Mouse (Mus musculus) layer of hippocampus, postnatal 25 days (tissue): ENCODE measurements around the gene Jund. TPM values are rescaled to one million over a fixed set of nuclear protein-coding genes. Genes with fewer than 3 reads are reported as not detected.

Experiments
- DNase-seq, 2 experiments: peaks; one replicate each; pipeline ENCODE4 v3.0.0; 2022; ENCODE audit warnings: mixed read lengths in 2 of 2, low spot score in 1 of 2; ENCODE audit errors: extremely low spot score in 1 of 2
- total RNA-seq, 2 experiments: library from RNA; stranded (reverse); gene quantifications; 2 replicates each; pipeline ENCODE4 v1.2.3; 2021

Jund gene
- total RNA-seq, 2 experiments from 2014 or later, result 181 to 194 TPM

DNA sequence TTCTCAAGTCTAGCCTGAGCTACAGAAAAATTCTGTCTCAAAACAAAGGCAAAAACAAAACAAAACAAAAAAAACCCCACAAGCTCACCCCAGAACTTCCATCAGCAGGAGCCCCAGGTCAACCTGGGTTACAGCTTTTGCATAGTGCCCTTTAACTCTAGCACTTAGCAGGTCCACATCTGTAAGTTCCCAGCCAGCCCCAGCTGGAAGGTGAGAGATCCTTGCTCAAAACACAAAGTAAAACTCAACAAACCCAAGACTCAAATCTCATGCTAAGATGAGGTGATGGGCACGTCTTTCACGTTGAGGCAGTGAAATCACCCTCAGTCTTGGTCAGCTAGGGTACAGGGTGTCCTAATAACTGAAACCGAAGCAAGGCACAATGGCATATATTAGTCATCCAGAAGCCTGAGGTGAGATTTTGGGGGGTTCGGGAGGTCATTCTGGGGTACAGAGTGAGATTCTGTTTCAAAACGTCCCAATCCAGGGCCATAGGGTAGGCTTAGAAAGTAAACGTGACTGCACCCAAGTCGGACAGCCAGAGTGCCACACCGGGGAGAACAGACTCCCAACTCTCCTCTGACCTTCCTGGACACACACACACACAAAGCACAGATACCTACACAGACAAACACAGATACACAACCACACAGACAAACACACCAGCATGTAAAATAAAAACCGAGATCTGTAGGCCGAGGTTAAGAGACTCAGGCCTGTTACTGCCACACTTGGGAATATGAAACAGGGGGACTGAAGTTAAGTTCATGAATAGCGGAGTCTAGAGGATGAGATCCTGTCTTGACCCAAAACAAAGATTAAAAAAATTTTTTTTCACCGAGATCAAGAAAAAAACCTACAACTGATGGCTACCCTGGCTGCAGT is 1.1 kb upstream of the Jund start:
- DNase-seq, result no peak

DNA sequence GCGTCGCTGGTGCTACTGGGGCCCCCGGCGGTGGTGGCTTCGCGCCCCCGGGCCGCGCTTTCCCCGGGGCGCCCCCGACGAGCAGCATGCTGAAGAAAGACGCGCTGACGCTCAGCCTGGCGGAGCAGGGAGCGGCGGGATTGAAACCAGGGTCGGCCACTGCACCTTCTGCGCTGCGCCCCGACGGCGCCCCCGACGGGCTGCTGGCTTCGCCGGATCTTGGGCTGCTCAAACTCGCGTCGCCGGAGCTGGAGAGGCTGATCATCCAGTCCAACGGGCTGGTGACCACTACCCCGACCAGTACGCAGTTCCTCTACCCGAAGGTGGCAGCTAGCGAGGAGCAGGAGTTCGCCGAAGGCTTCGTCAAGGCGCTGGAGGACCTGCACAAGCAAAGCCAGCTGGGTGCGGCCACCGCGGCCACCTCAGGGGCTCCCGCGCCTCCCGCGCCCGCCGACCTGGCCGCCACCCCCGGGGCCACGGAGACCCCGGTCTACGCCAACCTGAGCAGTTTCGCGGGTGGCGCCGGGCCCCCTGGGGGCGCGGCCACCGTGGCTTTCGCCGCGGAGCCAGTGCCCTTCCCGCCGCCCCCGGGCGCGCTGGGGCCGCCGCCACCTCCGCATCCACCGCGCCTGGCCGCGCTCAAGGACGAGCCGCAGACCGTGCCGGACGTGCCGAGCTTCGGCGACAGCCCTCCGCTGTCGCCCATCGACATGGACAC is 526 bp downstream of the Jund start:
- peak in 1 of 2 experiments; percentile 52 for DNase-seq

DNA sequence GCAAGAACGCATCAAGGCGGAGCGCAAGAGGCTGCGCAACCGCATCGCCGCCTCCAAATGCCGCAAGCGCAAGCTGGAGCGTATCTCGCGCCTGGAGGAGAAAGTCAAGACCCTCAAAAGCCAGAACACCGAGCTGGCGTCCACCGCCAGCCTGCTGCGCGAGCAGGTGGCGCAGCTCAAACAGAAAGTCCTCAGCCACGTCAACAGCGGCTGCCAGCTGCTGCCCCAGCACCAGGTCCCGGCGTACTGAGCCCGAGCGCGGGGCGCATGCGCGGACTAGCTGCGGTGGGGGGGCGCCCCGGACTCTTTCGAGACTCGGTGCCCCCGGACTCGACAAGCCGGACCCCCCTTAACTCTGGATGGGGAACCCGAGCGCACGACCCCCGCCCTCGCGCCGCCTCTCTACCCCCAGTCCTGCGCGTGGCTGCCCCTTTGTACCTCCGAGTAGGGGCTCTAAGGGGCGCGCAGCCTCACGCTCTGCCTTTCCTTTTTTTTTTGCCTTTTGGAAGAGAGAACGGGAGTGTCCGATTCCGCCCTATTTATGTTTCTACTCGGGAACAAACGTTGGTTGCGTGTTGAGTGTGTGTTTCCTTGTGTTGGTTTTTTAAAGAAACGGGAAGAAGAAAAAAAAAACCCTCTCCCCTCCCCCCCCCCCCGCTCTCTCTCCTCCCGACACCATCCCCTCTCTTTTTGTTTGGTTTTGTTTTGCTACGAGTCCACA is 1.2 kb downstream of the Jund start:
- peak; percentile 69 to 76 for DNase-seq

DNA sequence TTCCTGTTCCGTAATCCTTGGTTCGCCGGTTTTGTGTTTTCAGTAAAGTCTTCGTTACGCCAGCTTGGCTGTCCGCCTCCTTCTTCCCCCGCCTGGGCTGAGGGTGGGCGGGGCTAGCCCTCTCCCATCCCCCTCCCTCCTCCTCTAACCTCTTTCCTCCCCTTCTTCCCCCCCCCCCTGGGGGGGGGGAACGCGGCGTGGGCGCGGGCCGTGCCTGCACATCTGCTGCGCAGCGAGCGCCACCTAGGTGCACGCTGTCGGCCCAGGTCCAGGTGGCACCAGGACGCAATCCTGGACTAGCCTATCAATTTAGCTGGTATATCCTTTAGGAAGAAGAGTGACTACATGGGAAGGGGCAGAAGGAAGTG is 1.8 kb downstream of the Jund start:
- peak; percentile 68 to 70 for DNase-seq

GRCm38 (mm10) chr8:70701048-70701981 is 2.6 kb downstream of the Jund start:
- DNase-seq, result no peak

- no peak for DNase-seq
These were observed 3.5 kb downstream of the Jund start for GRCm38 (mm10) chr8:70701982-70702841.

DNA sequence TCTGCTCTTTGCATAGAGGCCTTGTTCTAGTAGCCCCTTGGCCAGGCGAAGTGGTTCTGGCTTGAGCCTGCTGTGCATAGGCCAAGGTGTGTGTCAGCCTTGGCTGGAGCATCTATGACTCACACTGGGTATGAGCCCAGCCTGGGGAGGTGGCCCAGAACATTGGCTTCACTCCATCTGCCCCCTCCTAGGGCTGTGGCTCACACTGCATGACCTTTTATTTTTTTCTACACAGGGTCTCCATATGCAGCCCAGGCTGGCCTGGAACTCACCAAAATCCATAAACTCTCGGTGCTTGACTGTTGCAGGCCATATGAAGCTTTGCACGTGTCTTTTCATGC is 4.1 kb downstream of the Jund start:
- DNase-seq, result peak in 1 of 2 experiments; percentile 30

- DNase-seq, result no peak
These were observed 4.5 kb downstream of the Jund start, which contains the start of gene Iqcn for GRCm38 (mm10) chr8:70703287-70703686. Iqcn (plus strand) TSS chr8:70703457.

DNA sequence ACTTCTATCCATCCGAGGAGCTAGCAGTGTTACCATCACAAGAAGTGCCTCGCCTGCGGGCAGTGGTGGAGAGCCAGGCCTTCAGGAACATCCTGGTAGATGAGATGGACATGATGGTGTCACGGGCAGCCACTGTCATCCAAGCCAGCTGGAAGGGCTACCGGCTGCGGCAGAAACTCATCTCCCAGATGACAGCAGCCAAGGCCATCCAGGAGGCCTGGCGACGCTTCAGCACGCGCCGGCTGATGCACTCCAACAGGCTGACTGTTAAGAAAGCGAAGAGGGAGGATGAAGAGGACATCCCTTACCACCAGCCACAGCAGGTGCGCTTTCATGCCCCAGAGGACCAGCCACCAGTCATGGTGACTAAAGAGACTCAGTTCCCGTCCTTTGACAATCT is 9.5 kb downstream of the Jund start:
- DNase-seq, result no peak

DNA sequence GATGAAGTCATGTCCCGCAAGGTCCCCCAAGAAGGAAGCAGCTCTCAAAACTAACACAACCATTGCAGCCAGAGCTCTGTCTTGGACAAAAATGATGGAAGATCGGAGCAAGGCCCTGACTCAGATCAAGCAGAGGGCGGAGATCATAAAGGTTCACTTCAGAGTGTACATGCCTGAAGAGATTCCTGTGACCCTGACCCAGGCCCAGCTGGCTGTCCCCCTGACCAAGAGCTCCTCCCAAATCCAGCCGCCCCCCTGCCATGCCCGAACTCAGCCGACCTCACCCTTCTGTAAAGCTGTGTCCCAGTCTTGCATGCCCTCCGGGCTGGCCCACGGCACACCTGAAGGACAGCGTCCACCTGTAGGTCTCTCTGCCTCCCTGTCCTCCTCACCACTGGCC is 11.0 kb downstream of the Jund start:
- no peak for DNase-seq

GRCm38 (mm10) chr8:70710296-70710695 is 11.5 kb downstream of the Jund start:
- DNase-seq, result no peak

GRCm38 (mm10) chr8:70711041-70711440 is 12.3 kb downstream of the Jund start:
- no peak for DNase-seq

- no peak for DNase-seq
These were observed 15.2 kb downstream of the Jund start for GRCm38 (mm10) chr8:70713991-70714390.

GRCm38 (mm10) chr8:70715086-70715485 is 16.3 kb downstream of the Jund start:
- no peak for DNase-seq

DNA sequence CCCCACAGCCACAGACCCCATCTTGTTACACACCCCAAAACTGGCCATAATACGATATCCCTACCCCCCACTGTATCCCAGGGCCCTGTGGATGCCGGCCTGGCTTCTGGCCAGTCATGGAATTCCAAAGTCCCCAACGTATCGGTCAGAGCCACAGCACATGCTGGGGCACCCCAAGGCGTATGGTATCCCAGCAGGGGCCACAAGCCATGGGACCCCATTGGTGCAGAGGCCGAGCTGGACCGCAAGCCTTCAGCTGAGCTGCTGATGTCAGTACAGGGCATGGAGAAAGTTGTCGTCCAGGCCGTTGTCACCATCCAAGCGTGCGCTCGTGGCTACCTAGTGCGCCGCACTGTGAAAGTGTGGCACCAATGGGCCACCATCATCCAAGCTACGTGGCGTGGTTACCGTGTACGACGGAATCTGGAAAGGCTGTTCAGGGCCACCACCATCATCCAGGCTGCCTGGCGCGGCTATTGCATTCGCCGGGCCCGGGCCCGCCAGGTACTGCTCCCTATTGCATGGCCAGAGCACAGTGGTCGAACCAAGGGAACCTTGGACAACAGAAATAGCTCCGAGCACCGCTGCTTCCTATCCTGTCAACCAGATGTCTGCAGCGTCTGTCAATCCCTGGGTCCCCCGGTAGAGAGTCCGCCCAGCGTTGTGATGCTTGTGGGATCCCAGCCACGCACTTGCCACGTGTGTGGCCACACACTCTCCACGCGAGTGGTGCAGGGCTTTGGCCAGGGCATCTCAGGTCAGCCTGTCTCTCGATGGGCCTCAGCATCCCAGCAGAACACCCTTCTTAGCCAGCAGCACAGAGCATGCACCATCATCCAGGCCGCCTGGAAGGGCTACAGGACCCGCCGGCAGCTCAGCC is 18.0 kb downstream of the Jund start:
- no peak for DNase-seq

DNA sequence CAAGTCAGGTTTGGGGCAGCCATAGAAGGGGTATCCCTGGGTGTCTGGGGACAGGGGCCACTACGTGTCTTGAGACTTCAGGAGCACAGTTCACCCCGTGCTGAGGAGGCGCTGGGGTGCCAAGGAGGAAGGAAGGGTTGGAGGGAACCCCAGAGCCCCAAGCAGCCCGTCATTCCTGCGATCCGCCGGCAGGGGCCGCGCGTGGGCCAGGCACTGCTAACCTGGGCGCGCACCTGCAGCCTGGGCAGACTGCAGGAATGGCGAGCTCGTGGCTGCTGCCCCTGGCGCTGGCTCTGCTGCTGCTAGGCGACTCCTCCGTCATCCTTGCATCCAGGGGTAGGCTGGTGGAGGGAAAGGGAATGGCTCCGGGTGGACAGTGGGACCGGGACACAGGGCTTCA is 19.5 kb downstream of the Jund start, which contains the start of gene Gm3336:
Gene Gm3336, plus strand, starts transcription at position 247 of the 400 bp plus-strand sequence.
- peak in 1 of 2 experiments; percentile 67 for DNase-seq

GRCm38 (mm10) chr8:70719796-70720270 is 21.1 kb downstream of the Jund start:
- DNase-seq, result no peak

GRCm38 (mm10) chr8:70720739-70721138 is 22.0 kb downstream of the Jund start:
- DNase-seq, result peak; percentile 76 to 96
